Mouse (Mus musculus): Measurements from ENCODE around the gene Cdnf. TPM values are rescaled to one million over a fixed set of nuclear protein-coding genes. Genes with fewer than 3 reads are reported as not detected.

Gene Cdnf
- polyA plus RNA-seq (2014; fragmentation: Illumina TruSeq; extraction: RNeasy Lipid Tissue Mini Kit (QIAGEN cat#74804); ENCODE audit: low read depth, low replicate concordance): 2.5 TPM

GRCm38 (mm10) chr2:3512552-3513454 lies at the start of gene Cdnf, which contains the start of the genes Gm45902 and Hspa14:
Gene Cdnf (plus strand): TSS chr2:3513030.
Gene Gm45902 (minus strand): TSS chr2:3512790.
Gene Hspa14 (minus strand): TSS chr2:3512814.

DNA sequence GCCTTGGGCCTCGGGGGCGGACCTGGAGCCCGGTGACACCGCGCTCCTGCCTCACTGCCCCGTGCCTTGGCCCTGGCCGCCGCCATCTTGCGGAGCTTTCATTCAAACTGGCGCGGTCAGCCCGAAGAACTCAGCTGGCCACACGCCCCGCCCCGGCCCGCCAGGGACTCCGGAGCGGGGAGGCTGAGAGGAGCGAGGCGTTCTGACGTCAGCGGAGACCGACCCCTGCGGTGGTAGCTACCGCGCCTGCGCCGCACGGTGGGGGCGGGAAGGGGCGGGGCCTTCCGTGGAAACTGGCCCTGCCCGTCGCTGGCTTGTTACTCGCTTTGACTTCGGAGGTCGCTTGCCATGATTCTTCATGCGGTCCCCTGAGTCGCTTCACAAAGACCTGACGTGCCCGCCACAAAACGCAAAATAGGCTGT lies 38.0 kb upstream of the Cdnf start, which contains the start of gene Suv39h2:
Gene Suv39h2 (minus strand): TSS at position 171 of the 423 bp plus-strand sequence.

GRCm38 (mm10) chr2:3570186-3570585 lies 57.4 kb downstream of the Cdnf start, which contains the start of gene Fam107b:
Gene Fam107b (plus strand): TSS chr2:3570488.

Other genes with a start within 250 kb of the Cdnf start
- 27.6 TPM for gene Nmt2, start 228.8 kb upstream of the Cdnf start, polyA plus RNA-seq (2014; fragmentation: Illumina TruSeq; extraction: RNeasy Lipid Tissue Mini Kit (QIAGEN cat#74804); ENCODE audit: low read depth, low replicate concordance)
- gene Rpp38, start 180.4 kb upstream of the Cdnf start, polyA plus RNA-seq (2014; fragmentation: Illumina TruSeq; extraction: RNeasy Lipid Tissue Mini Kit (QIAGEN cat#74804); ENCODE audit: low read depth, low replicate concordance): 8.7 TPM
- not detected for gene Acbd7, start 176.9 kb upstream of the Cdnf start, polyA plus RNA-seq (2014; fragmentation: Illumina TruSeq; extraction: RNeasy Lipid Tissue Mini Kit (QIAGEN cat#74804); ENCODE audit: low read depth, low replicate concordance)
- gene Olah, start 115.8 kb upstream of the Cdnf start, polyA plus RNA-seq (2014; fragmentation: Illumina TruSeq; extraction: RNeasy Lipid Tissue Mini Kit (QIAGEN cat#74804); ENCODE audit: low read depth, low replicate concordance): not detected
- not detected for gene Meig1, start 90.4 kb upstream of the Cdnf start, polyA plus RNA-seq (2014; fragmentation: Illumina TruSeq; extraction: RNeasy Lipid Tissue Mini Kit (QIAGEN cat#74804); ENCODE audit: low read depth, low replicate concordance)
- gene Dclre1c, start 88.9 kb upstream of the Cdnf start, polyA plus RNA-seq (2014; fragmentation: Illumina TruSeq; extraction: RNeasy Lipid Tissue Mini Kit (QIAGEN cat#74804); ENCODE audit: low read depth, low replicate concordance): 8.5 TPM
- gene Suv39h2, start 38.0 kb upstream of the Cdnf start, polyA plus RNA-seq (2014; fragmentation: Illumina TruSeq; extraction: RNeasy Lipid Tissue Mini Kit (QIAGEN cat#74804); ENCODE audit: low read depth, low replicate concordance): 3.2 TPM
- 1.5 TPM for gene Gm45902, start 240 bp upstream of the Cdnf start, polyA plus RNA-seq (2014; fragmentation: Illumina TruSeq; extraction: RNeasy Lipid Tissue Mini Kit (QIAGEN cat#74804); ENCODE audit: low read depth, low replicate concordance)
- 37.8 TPM for gene Hspa14, start 216 bp upstream of the Cdnf start, polyA plus RNA-seq (2014; fragmentation: Illumina TruSeq; extraction: RNeasy Lipid Tissue Mini Kit (QIAGEN cat#74804); ENCODE audit: low read depth, low replicate concordance)
- gene Fam107b, start 57.5 kb downstream of the Cdnf start, polyA plus RNA-seq (2014; fragmentation: Illumina TruSeq; extraction: RNeasy Lipid Tissue Mini Kit (QIAGEN cat#74804); ENCODE audit: low read depth, low replicate concordance): 430 TPM

All from kidney, adult 10 weeks (tissue).